Comparison of ENCODE assay signal across 8 mouse cellular contexts in the genomic region with DNA sequence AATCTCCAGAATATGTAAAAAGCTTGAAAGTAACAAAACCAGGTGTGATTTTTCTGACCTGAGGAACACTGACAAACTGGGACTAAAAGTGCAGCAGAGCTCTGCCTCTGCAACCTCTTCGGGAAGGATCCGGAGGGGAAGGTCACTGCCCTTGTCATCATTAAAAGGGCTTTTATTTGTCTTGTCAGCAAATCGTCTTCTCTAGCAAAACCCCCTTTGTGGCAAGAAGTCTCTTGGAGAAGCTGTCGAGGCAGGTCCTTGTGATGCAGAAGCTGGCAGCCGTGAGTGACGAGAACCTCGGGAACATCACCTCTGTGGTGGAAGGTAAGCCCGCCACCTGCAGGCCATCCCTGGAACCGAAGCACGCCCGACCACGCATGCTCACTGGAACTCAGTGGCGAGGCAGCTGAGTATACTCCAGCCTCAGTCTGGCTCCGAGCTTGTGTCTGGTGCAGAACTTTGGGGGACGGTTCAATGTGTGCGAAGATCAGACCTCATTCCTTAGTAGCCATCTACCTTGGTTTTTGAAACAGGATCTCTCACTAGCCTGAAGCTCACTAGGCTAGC. TPM values are rescaled to one million over a fixed set of nuclear protein-coding genes. Genes with fewer than 3 reads are reported as not detected.
DNase-seq lines count a peak whose midpoint lies in the region; ATAC-seq lines count a peak whose summit lies in the region.

No protein-coding gene starts in this region.

- peak overlapping the region; percentile 40 for H3K4me2 ChIP-seq in hindbrain, embryonic 15.5 days

- no peaks in the 10 kb centered on the region for H3K27me3 ChIP-seq in hindbrain, embryonic 15.5 days

- peaks cover 30% of the 10 kb centered on the region for H3K36me3 ChIP-seq in hindbrain, embryonic 15.5 days

- 6% methylated on average over 16 of the region's 16 CpGs for WGBS in hindbrain, embryonic 15.5 days

- ATAC-seq in hindbrain, embryonic 15.5 days (ENCODE audit: low FRiP score, low read depth): peak; percentile 81

- peak; percentile 66 for DNase-seq in T-cell, adult 2 months (ENCODE audit: low spot score)
- peak; percentile 90 to 94 for DNase-seq in cerebellum, postnatal 25 days
- DNase-seq in frontal cortex, postnatal 36 days (ENCODE audit: low spot score in 2 of 2): peak; percentile 91 to 96
- peak; percentile 86 for DNase-seq in left cerebral cortex, adult 11 months (ENCODE audit: low spot score)
- DNase-seq in lung, postnatal 36 days: peak; percentile 93
- peak; percentile 90 to 92 for DNase-seq in right cerebral cortex, postnatal 10 days (ENCODE audit: low spot score in 2 of 2)
- peak; percentile 91 for DNase-seq in urinary bladder, postnatal 14 days (ENCODE audit: low spot score)

- H3K9ac ChIP-seq in hindbrain, embryonic 15.5 days: no peak overlapping the region

- no peaks in the 10 kb centered on the region for H3K9me3 ChIP-seq in hindbrain, embryonic 15.5 days

- H3K4me3 ChIP-seq in hindbrain, embryonic 15.5 days: no peak overlapping the region

- peaks cover 6% of the 10 kb centered on the region; the same call in 1 of the 2 replicates for H3K4me1 ChIP-seq in hindbrain, embryonic 15.5 days (replicated peaks)

- H3K27ac ChIP-seq in hindbrain, embryonic 15.5 days (replicated peaks): no peak overlapping the region

RNA-seq across cellular contexts. Expression of gene Armh2, which starts 27.5 kb away (rescaled TPM):
- polyA plus RNA-seq in hindbrain, embryonic 15.5 days (2015; fragmentation: Nextera tagmentation; extraction: Ambion mirVana): not detected in 2 replicates

RNA-seq across cellular contexts. Expression of gene Gmnn, which starts 48.2 kb away (rescaled TPM):
- polyA plus RNA-seq in hindbrain, embryonic 15.5 days (2015; fragmentation: Nextera tagmentation; extraction: Ambion mirVana): 23.2 and 26.0 TPM in 2 replicates
